Mouse (Mus musculus) brain, adult 10 weeks (tissue): ENCODE data around the gene Lsm10. TPM values are rescaled to one million over a fixed set of nuclear protein-coding genes. Genes with fewer than 3 reads are reported as not detected.

ENCODE experiments used
- polyA plus RNA-seq: library from polyadenylated mRNA; stranded (reverse); fragments of 350-450 nt; fragmentation: Illumina TruSeq; extraction: RNeasy Lipid Tissue Mini Kit (QIAGEN cat#74804); gene quantifications from one replicate; pipeline ENCODE4 v1.2.3, GENCODE M21; 2015; ENCODE audit warnings: low read depth, low replicate concordance

Gene Lsm10
- polyA plus RNA-seq, result 19.2 TPM

GRCm38 (mm10) chr4:126096464-126097111 lies at the start of gene Lsm10:
Lsm10 (plus strand) TSS chr4:126096623.

GRCm38 (mm10) chr4:126046851-126047585 lies 49.4 kb upstream of the Lsm10 start, which contains the start of gene Mrps15:
Mrps15 (plus strand) TSS chr4:126046925.

GRCm38 (mm10) chr4:126058134-126058996 lies 38.1 kb upstream of the Lsm10 start, which contains the start of gene Oscp1:
Oscp1 (plus strand) TSS chr4:126058565.

GRCm38 (mm10) chr4:126103590-126104068 lies 7.2 kb downstream of the Lsm10 start, which contains the start of gene Stk40:
Stk40 (plus strand) TSS chr4:126103957.

GRCm38 (mm10) chr4:126147533-126148160 lies 51.2 kb downstream of the Lsm10 start, which contains the start of gene Eva1b:
Eva1b (plus strand) TSS chr4:126147744.

Other genes starting within 250 kb of the Lsm10 start
- gene Csf3r, start 72.1 kb upstream of the Lsm10 start, polyA plus RNA-seq, result 4.1 TPM
- gene Mrps15, start 49.7 kb upstream of the Lsm10 start, polyA plus RNA-seq, result 78.6 TPM
- 53.9 TPM for gene Oscp1, start 38.1 kb upstream of the Lsm10 start, polyA plus RNA-seq
- gene Stk40, start 7.3 kb downstream of the Lsm10 start, polyA plus RNA-seq, result 23.9 TPM
- 3.1 TPM for gene Eva1b, start 51.1 kb downstream of the Lsm10 start, polyA plus RNA-seq
- 0.88 TPM for gene Sh3d21, start 66.9 kb downstream of the Lsm10 start, polyA plus RNA-seq
- 82.6 TPM for gene Thrap3, start 106.1 kb downstream of the Lsm10 start, polyA plus RNA-seq
- gene Map7d1, start 159.7 kb downstream of the Lsm10 start, polyA plus RNA-seq, result 148 TPM
- 121 TPM for gene Trappc3, start 165.7 kb downstream of the Lsm10 start, polyA plus RNA-seq
- 3.2 TPM for gene Col8a2, start 190.2 kb downstream of the Lsm10 start, polyA plus RNA-seq
- gene Adprhl2, start 225.1 kb downstream of the Lsm10 start, polyA plus RNA-seq, result 29.6 TPM
- 3.8 TPM for gene Tekt2, start 229.1 kb downstream of the Lsm10 start, polyA plus RNA-seq